Mouse (Mus musculus) testis, adult 2 months (tissue): ENCODE data around the gene Mta3.

Experiments used
- CTCF ChIP-seq: fragments of 200-500 bp; IDR thresholded peaks from 2 replicates; pipeline ENCODE4 v1.5.1; 2012; ENCODE audit warnings: low read depth, mild to moderate bottlenecking, inconsistent platforms, low read length, moderate library complexity; ENCODE audit not compliant: control insufficient read depth, insufficient read depth, insufficient replicate concordance
- POLR2A ChIP-seq: fragments of 200-500 bp; IDR thresholded peaks from 2 replicates; pipeline ENCODE4 v1.6.1; 2012; ENCODE audit warnings: low read depth, mild to moderate bottlenecking, inconsistent platforms, low read length, moderate library complexity; ENCODE audit not compliant: control insufficient read depth

DNA sequence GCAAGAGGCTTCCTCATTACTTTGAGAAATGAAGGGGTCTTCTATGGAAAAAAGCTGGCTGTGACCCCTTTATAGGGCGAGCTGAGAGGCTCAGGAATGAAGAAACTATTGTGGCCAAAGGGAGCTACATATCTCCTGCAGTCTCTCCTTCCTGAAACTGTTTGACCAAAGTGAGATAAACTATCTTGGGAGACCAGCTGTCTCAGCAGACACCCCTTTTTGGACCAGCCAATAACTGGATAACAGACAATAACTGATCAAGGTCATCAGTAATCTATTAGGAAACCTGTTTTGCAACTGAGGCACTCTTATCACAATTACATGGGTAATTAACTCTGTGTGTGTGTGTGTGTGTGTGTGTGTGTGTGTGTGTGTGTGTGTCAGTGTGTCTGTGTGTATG is 47.0 kb upstream of the Mta3 start:
- no peak for TF ChIP-seq CTCF
- TF ChIP-seq POLR2A, result no peak
